Mouse (Mus musculus): ENCODE results near the gene Ccdc61. TPM values are rescaled to one million over a fixed set of nuclear protein-coding genes. Genes with fewer than 3 reads are reported as not detected.

Gene Ccdc61
- polyA plus RNA-seq, 1 experiment: 21.3 TPM

- H3K4me1 ChIP-seq (ENCODE audit: control insufficient read depth, insufficient read depth, low read length): no peaks in the 10 kb centered on the region
- 25% methylated on average over 27 of the region's 27 CpGs for WGBS
- H3K4me3 ChIP-seq (ENCODE audit: insufficient read depth, low read depth, low read length): peak overlapping the region; percentile 48
- H3K36me3 ChIP-seq (ENCODE audit: control insufficient read depth, insufficient read depth, low read length): no peaks in the 10 kb centered on the region
- no peak for DNase-seq
- 0 out of 2 replicates have a peak overlapping the region, but pooled peaks have one; percentile 12 for H3K27ac ChIP-seq (ENCODE audit: insufficient read depth, low read depth, low read length)
- TF ChIP-seq POLR2A (IDR thresholded peaks at IDR 0.05; ENCODE audit: low read depth, low read length) (no peak), CTCF (conservative IDR thresholded peaks at IDR 0.05; ENCODE audit: insufficient read depth, insufficient read length, low read depth, low read length) (no peak)
- no peaks in the 10 kb centered on the region for H3K27me3 ChIP-seq (replicated peaks; ENCODE audit: control insufficient read depth, insufficient read depth, low read length)
These were observed 17.2 kb downstream of the Ccdc61 start for GRCm38 (mm10) chr7:18893009-18893408.

- H3K4me1 ChIP-seq (ENCODE audit: control insufficient read depth, insufficient read depth, low read length): no peaks in the 10 kb centered on the region
- no peaks in the 10 kb centered on the region for H3K36me3 ChIP-seq (ENCODE audit: control insufficient read depth, insufficient read depth, low read length)
- no peaks in the 10 kb centered on the region for H3K27me3 ChIP-seq (replicated peaks; ENCODE audit: control insufficient read depth, insufficient read depth, low read length)
- TF ChIP-seq POLR2A (IDR thresholded peaks at IDR 0.05; ENCODE audit: low read depth, low read length) (no peak), CTCF (conservative IDR thresholded peaks at IDR 0.05; ENCODE audit: insufficient read depth, insufficient read length, low read depth, low read length) (peak; percentile 78)
- peak; percentile 90 for DNase-seq
- H3K4me3 ChIP-seq (ENCODE audit: insufficient read depth, low read depth, low read length): peak overlapping the region; percentile 48
- H3K27ac ChIP-seq (ENCODE audit: insufficient read depth, low read depth, low read length): no peak overlapping the region; the same call in 1 of the 2 replicates
- 20% methylated on average over 33 of the region's 33 CpGs for WGBS
These were observed 18.2 kb downstream of the Ccdc61 start for GRCm38 (mm10) chr7:18891872-18892599.

- Histone ChIP-seq H3K4me1 (ENCODE audit: control insufficient read depth, insufficient read depth, low read length) (no peaks in the 10 kb centered on the region), H3K27me3 (replicated peaks; ENCODE audit: control insufficient read depth, insufficient read depth, low read length) (no peaks in the 10 kb centered on the region), H3K4me3 (ENCODE audit: insufficient read depth, low read depth, low read length) (no peak overlapping the region), H3K36me3 (ENCODE audit: control insufficient read depth, insufficient read depth, low read length) (no peaks in the 10 kb centered on the region), H3K27ac (ENCODE audit: insufficient read depth, low read depth, low read length) (no peak overlapping the region)
- TF ChIP-seq POLR2A (IDR thresholded peaks at IDR 0.05; ENCODE audit: low read depth, low read length) (no peak), CTCF (conservative IDR thresholded peaks at IDR 0.05; ENCODE audit: insufficient read depth, insufficient read length, low read depth, low read length) (no peak)
- no peak for DNase-seq
- WGBS: 81% methylated on average over 8 of the region's 8 CpGs
These were observed 19.4 kb downstream of the Ccdc61 start for GRCm38 (mm10) chr7:18890848-18891247.

- Histone ChIP-seq H3K36me3 (ENCODE audit: control insufficient read depth, insufficient read depth, low read length) (no peaks in the 10 kb centered on the region), H3K4me3 (ENCODE audit: insufficient read depth, low read depth, low read length) (no peak overlapping the region), H3K27ac (ENCODE audit: insufficient read depth, low read depth, low read length) (no peak overlapping the region), H3K4me1 (ENCODE audit: control insufficient read depth, insufficient read depth, low read length) (no peaks in the 10 kb centered on the region), H3K27me3 (replicated peaks; ENCODE audit: control insufficient read depth, insufficient read depth, low read length) (no peaks in the 10 kb centered on the region)
- DNase-seq: no peak
- no peak for TF ChIP-seq POLR2A (IDR thresholded peaks at IDR 0.05; ENCODE audit: low read depth, low read length)
- no peak for TF ChIP-seq CTCF (conservative IDR thresholded peaks at IDR 0.05; ENCODE audit: insufficient read depth, insufficient read length, low read depth, low read length)
- 94% methylated on average over 1 of the region's 1 CpGs for WGBS
These were observed 23.3 kb downstream of the Ccdc61 start for GRCm38 (mm10) chr7:18886963-18887362.

DNA sequence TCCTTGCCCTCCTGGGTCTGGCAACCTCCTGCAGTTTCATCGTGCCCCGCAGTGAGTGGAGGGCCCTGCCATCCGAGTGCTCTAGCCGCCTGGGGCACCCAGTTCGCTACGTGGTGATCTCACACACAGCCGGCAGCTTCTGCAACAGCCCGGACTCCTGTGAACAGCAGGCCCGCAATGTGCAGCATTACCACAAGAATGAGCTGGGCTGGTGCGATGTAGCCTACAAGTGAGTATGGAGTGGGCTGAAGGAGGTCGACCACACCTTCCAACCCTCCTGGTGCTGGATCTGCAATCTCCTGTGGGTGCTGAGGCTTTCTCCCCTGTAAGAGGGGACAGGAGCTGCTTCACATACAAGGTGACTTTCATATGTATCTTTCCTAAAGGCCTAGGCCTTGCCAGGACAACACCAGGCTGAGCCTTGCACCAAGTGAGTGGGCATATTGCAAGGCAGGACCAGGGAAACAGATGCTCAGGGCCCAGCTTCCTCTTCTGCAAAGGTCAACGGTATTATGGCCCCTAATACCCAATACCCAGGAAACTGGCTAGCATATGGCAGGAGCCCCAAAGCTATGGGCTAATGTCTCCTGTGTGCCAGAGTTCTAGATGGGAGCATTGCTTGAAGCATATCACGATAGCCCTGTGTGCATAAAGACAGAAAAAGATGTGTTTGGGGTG, 25.3 kb downstream of the Ccdc61 start:
- no peaks in the 10 kb centered on the region for H3K4me1 ChIP-seq (ENCODE audit: control insufficient read depth, insufficient read depth, low read length)
- DNase-seq: no peak
- TF ChIP-seq CTCF (conservative IDR thresholded peaks at IDR 0.05; ENCODE audit: insufficient read depth, insufficient read length, low read depth, low read length): no peak
- TF ChIP-seq POLR2A (IDR thresholded peaks at IDR 0.05; ENCODE audit: low read depth, low read length): no peak
- 63% methylated on average over 13 of the region's 13 CpGs for WGBS
- no peaks in the 10 kb centered on the region for H3K36me3 ChIP-seq (ENCODE audit: control insufficient read depth, insufficient read depth, low read length)
- H3K27ac ChIP-seq (ENCODE audit: insufficient read depth, low read depth, low read length): no peak overlapping the region
- H3K27me3 ChIP-seq (replicated peaks; ENCODE audit: control insufficient read depth, insufficient read depth, low read length): no peaks in the 10 kb centered on the region
- no peak overlapping the region for H3K4me3 ChIP-seq (ENCODE audit: insufficient read depth, low read depth, low read length)

- DNase-seq: no peak
- Histone ChIP-seq H3K27ac (ENCODE audit: insufficient read depth, low read depth, low read length) (no peak overlapping the region), H3K4me3 (ENCODE audit: insufficient read depth, low read depth, low read length) (no peak overlapping the region), H3K4me1 (ENCODE audit: control insufficient read depth, insufficient read depth, low read length) (no peaks in the 10 kb centered on the region), H3K36me3 (ENCODE audit: control insufficient read depth, insufficient read depth, low read length) (no peaks in the 10 kb centered on the region), H3K27me3 (replicated peaks; ENCODE audit: control insufficient read depth, insufficient read depth, low read length) (no peaks in the 10 kb centered on the region)
- no peak for TF ChIP-seq POLR2A (IDR thresholded peaks at IDR 0.05; ENCODE audit: low read depth, low read length)
- no peak for TF ChIP-seq CTCF (conservative IDR thresholded peaks at IDR 0.05; ENCODE audit: insufficient read depth, insufficient read length, low read depth, low read length)
- 51% methylated on average over 9 of the region's 9 CpGs for WGBS
These were observed 26.0 kb downstream of the Ccdc61 start for GRCm38 (mm10) chr7:18883991-18884744.

GRCm38 (mm10) chr7:18878691-18879090, 31.5 kb downstream of the Ccdc61 start:
- no peak overlapping the region for H3K27ac ChIP-seq (ENCODE audit: insufficient read depth, low read depth, low read length)
- no peak for TF ChIP-seq POLR2A (IDR thresholded peaks at IDR 0.05; ENCODE audit: low read depth, low read length)
- no peak for TF ChIP-seq CTCF (conservative IDR thresholded peaks at IDR 0.05; ENCODE audit: insufficient read depth, insufficient read length, low read depth, low read length)
- H3K27me3 ChIP-seq (replicated peaks; ENCODE audit: control insufficient read depth, insufficient read depth, low read length): no peaks in the 10 kb centered on the region
- 71% methylated on average over 7 of the region's 7 CpGs for WGBS
- no peaks in the 10 kb centered on the region for H3K36me3 ChIP-seq (ENCODE audit: control insufficient read depth, insufficient read depth, low read length)
- DNase-seq: no peak
- H3K4me3 ChIP-seq (ENCODE audit: insufficient read depth, low read depth, low read length): no peak overlapping the region
- no peaks in the 10 kb centered on the region for H3K4me1 ChIP-seq (ENCODE audit: control insufficient read depth, insufficient read depth, low read length)
